Mouse (Mus musculus): Measurements from ENCODE around the gene Rab43.

DNA sequence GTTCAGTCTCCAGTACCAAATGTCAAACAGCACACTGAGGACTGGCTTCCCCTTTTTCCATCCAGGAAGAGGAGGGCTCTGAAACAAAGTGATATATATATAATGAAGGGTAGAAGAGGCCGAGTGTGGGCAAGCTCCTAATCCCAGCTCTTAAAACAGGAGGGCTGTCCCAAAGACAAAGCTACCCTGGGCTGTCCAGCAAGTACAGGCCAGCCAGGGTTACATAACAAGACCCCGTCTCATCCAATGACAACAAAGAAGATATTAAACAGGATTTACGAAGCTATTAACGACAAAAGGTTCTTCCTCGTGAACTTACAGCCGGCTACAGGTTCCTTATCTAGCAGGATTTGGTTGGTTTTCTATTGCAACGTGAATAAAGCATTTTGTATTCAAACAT lies 7.1 kb downstream of the Rab43 start:
- TF ChIP-seq CTCF (IDR thresholded peaks at IDR 0.05; ENCODE audit: low read depth, low read length) (no peak), POLR2A (IDR thresholded peaks at IDR 0.05; ENCODE audit: extremely low read depth, insufficient read depth, low read length) (no peak)

Measured in liver, adult 2 months (tissue).